Mouse (Mus musculus) hindbrain, embryonic 13.5 days (tissue): Measurements from ENCODE around the gene Ccdc15. TPM values are rescaled to one million over a fixed set of nuclear protein-coding genes. Genes with fewer than 3 reads are reported as not detected.
"Not testable (repeated sequence)": the region's sequence is repeated elsewhere in the genome, so short reads cannot be mapped to it uniquely, and the experiment has no call there.

Source experiments
- ATAC-seq: fragments of 200-750 bp; cut with Nextera tagmentation; 2 replicates; pipeline ENCODE4 v1.8.0; 2017; ENCODE audit warnings: moderate TSS enrichment; ENCODE audit not compliant: low FRiP score
- H3K27ac ChIP-seq: fragments of 300-500 bp; sonication (generic); 2 replicates; pipeline ENCODE4 v1.5.1; 2015; ENCODE audit warnings: inconsistent platforms, mild to moderate bottlenecking, moderate library complexity
- H3K27me3 ChIP-seq: fragments of 300-500 bp; sonication (generic); 2 replicates; pipeline ENCODE4 v1.6.1; 2015; ENCODE audit warnings: mild to moderate bottlenecking, inconsistent platforms
- H3K36me3 ChIP-seq: fragments of 300-500 bp; sonication (generic); 2 replicates; pipeline ENCODE4 v1.6.1; 2015; ENCODE audit warnings: mild to moderate bottlenecking, inconsistent platforms
- H3K4me1 ChIP-seq: fragments of 300-500 bp; sonication (generic); replicated peaks from 2 replicates; pipeline ENCODE4 v1.6.1; 2015; ENCODE audit warnings: inconsistent platforms
- H3K4me2 ChIP-seq: fragments of 300-500 bp; sonication (generic); 2 replicates; pipeline ENCODE4 v1.6.1; 2015; ENCODE audit warnings: inconsistent platforms, mild to moderate bottlenecking, moderate library complexity
- H3K4me3 ChIP-seq: fragments of 300-500 bp; sonication (generic); 2 replicates; pipeline ENCODE4 v1.5.1; 2015; ENCODE audit warnings: mild to moderate bottlenecking, inconsistent platforms
- H3K9ac ChIP-seq: fragments of 300-500 bp; sonication (generic); 2 replicates; pipeline ENCODE4 v1.6.1; 2015; ENCODE audit warnings: mild to moderate bottlenecking, inconsistent platforms
- H3K9me3 ChIP-seq: fragments of 300-500 bp; sonication (generic); 2 replicates; pipeline ENCODE4 v1.6.1; 2016; ENCODE audit warnings: inconsistent platforms
- WGBS: fragments of 180-500 bp; shearing (Covaris S2); methylation state at CpG from one replicate; pipeline ENCODE4 v1.1.7; 2015; 5-methylcytosine and 5-hydroxymethylcytosine counted together
- polyA plus RNA-seq: library from polyadenylated mRNA; unstranded; fragments of >200 nt; fragmentation: Nextera tagmentation; extraction: Ambion mirVana; gene quantifications from 2 replicates; pipeline ENCODE4 v1.2.1, GENCODE M21; 2015

The Ccdc15 gene
- polyA plus RNA-seq, 1 experiment from 2014 or later: 8.0 TPM

DNA sequence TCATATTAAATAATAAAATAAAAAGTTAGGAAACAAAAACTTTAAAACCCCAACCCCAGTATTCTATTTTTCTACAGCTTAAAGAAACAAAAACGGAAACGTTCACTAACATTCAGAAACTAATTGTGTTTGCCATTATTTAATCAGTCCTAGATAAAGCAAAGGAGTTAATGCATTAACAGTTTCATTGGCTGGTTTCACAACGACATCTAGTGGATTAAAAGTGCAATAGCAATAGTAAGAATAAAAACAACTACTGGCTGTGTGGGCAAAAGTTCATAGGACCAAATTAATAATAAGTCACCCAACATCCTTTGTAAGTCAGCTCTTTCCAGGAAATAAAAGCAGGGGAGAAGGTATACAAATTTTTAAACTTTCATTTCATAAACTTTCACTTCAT, 18.8 kb downstream of the Ccdc15 start:
- H3K27ac ChIP-seq: no peak overlapping the region
- no peaks in the 10 kb centered on the region for H3K9me3 ChIP-seq
- no peak overlapping the region for H3K4me3 ChIP-seq
- no peaks in the 10 kb centered on the region for H3K27me3 ChIP-seq
- whole genome bisulfite sequencing: 47% methylated on average over 3 of the region's 3 CpGs
- no peaks in the 10 kb centered on the region for H3K4me1 ChIP-seq
- no peaks in the 10 kb centered on the region for H3K36me3 ChIP-seq
- H3K4me2 ChIP-seq: no peak overlapping the region
- ATAC-seq: no peak
- H3K9ac ChIP-seq: no peak overlapping the region

DNA sequence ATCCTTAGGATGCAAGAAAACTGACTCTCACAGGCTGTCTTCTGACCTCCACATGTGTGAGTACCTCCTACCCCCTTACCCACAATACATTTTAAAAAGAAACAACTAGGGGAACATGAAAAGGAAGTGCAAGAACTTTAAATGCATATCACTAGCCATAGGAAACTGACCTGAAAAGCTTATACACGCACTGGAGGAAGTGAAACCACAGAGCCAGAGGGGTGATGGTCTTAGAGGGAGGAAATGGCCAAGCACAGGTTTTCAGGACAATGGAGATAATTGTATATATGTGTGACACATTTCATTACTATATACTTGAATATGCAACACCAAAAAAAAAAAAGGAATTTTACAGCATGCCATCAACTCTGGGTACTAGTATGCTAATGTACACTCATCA, 46.5 kb downstream of the Ccdc15 start:
- Histone ChIP-seq H3K4me1 (no peaks in the 10 kb centered on the region), H3K36me3 (peaks cover 8% of the 10 kb centered on the region), H3K4me3 (no peak overlapping the region), H3K27ac (no peak overlapping the region), H3K4me2 (no peak overlapping the region), H3K9ac (no peak overlapping the region), H3K9me3 (no peaks in the 10 kb centered on the region), H3K27me3 (no peaks in the 10 kb centered on the region)
- WGBS: 96% methylated on average over 1 of the region's 1 CpGs
- ATAC-seq: no peak

DNA sequence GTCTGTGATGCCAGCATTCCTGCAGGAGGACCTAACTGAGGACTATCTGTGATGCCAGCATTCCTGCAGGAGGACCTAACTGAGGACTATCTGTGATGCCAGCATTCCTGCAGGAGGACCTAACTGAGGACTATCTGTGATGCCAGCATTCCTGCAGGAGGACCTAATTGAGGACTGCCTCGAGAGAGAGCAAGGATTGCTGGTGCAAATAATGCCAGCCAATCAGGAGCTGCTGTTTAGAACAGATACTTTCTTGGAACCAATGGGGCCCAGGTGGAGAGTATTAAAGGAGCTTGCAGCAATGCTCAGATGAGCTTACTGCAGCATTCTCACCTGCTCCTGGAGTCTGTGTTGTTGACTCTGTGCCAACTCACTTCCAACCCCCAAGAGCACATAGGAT, 47.7 kb downstream of the Ccdc15 start:
- H3K4me2 ChIP-seq, ATAC-seq: not testable (repeated sequence)

DNA sequence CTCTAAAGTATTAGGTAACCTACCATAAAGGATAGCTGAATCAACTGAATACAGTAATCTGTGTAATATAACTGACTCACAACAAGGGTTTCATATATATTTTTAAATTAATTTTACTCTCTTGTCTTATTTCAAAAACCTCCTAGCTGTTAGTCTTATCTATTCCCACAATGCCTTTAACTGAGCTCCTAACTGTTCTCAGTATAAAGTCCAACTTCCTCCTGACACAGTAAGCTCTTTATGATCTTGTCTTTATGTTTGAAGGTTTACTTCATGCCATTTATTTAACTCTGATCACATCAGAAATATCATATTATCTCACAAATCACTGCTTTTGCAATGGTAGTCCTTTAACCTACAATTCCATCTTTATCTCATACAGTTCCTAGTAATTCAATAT, 52.6 kb downstream of the Ccdc15 start:
- H3K9ac ChIP-seq: no peak overlapping the region
- H3K36me3 ChIP-seq: 0 out of 2 replicates have a peak, but pooled peaks cover 2% of the 10 kb centered on the region
- ATAC-seq: no peak
- no peaks in the 10 kb centered on the region for H3K4me1 ChIP-seq
- no peak overlapping the region for H3K4me2 ChIP-seq
- no peaks in the 10 kb centered on the region for H3K9me3 ChIP-seq
- no peak overlapping the region for H3K27ac ChIP-seq
- no peak overlapping the region for H3K4me3 ChIP-seq
- H3K27me3 ChIP-seq: no peaks in the 10 kb centered on the region

More for the DNA sequence above, 47.7 kb downstream of the Ccdc15 start:
- not testable (repeated sequence) for H3K27ac ChIP-seq, H3K4me1 ChIP-seq, H3K9me3 ChIP-seq, H3K27me3 ChIP-seq, H3K36me3 ChIP-seq, H3K9ac ChIP-seq, H3K4me3 ChIP-seq
- 89% methylated on average over 1 of the region's 1 CpGs for WGBS

DNA sequence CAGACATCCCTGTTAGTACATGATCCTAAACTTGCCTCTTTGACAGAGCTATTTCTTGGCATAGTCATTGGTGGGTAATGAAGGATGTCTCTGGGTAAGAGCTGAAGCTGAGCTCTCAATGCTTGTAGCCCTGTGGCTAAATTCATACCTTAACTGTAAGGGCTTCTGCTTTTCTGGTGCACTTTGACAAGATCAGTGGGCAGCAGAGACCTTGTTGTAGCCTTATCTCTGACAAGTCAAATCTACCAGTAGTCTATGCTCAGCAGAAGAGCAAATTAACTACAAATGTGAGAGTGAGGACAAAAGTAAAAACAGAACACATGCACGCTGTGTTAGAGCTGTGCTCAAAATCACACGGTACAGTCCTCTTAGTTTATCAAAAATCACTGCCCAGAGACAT, 81.6 kb downstream of the Ccdc15 start:
- H3K36me3 ChIP-seq: no peaks in the 10 kb centered on the region
- WGBS: 98% methylated on average over 2 of the region's 2 CpGs
- no peaks in the 10 kb centered on the region for H3K27me3 ChIP-seq
- no peak overlapping the region for H3K4me3 ChIP-seq
- H3K9ac ChIP-seq: no peak overlapping the region
- H3K27ac ChIP-seq: no peak overlapping the region
- ATAC-seq: no peak
- no peaks in the 10 kb centered on the region for H3K9me3 ChIP-seq
- H3K4me2 ChIP-seq: no peak overlapping the region
- H3K4me1 ChIP-seq: no peaks in the 10 kb centered on the region

DNA sequence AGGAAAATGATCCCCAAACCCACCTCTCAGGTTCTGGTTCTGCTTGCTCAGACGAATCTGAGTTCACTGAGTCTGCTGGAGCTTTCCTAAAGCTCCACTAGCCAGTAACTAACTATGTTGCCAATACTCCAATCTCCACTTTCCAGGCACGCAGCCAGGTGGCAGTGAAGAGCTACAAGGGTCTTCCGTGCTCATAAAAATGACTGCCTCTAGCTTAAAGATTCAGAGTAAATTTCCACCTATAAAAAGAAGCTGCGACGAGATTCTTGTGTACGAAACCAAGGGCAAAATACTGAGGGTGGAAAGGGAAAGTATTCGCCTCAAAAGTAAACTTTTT, 92.4 kb downstream of the Ccdc15 start:
- peak; percentile 52 for ATAC-seq
- H3K9ac ChIP-seq: no peak overlapping the region
- H3K27me3 ChIP-seq: peaks cover 15% of the 10 kb centered on the region
- H3K27ac ChIP-seq: no peak overlapping the region
- H3K9me3 ChIP-seq: no peaks in the 10 kb centered on the region
- no peaks in the 10 kb centered on the region for H3K36me3 ChIP-seq
- H3K4me1 ChIP-seq: peaks cover 13% of the 10 kb centered on the region
- peak overlapping the region; percentile 76 for H3K4me2 ChIP-seq
- H3K4me3 ChIP-seq: peak overlapping the region; percentile 41
- WGBS: 45% methylated on average over 7 of the region's 7 CpGs

DNA sequence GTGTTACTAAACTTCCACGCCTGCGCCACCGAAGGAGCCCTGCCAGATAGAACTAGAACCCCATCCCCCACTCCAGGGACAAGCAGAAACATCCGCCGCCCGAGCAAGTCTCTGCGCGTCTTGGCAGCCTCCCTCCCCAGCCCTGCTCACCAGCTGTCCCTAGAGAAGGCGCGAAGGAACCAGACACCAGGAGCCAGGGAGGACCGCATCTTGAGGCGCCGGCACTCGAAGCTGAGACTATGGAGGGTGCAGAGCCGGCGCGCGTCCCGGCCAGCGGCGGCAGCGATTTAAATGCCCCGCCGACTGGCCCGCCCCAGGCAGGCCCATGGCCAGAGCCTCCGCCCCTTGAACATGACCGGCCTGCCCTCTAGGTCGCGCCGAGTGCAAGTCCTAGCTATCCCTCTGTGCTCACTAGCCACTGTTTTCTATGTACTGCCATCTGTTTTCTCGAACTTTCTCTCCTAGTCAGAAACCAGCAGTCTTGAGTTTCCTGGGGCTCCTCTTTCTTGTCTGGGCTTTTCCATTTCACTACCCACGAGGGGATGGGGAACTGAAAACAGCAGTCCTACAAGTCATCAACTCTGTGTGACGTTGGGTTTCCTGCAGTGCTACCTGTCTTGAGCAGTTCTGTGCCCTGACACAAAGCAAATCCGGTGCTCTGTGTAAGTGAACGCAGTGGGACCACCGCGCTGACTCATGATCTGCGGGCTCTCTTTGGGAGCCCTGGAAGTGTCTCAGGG, 92.9 kb downstream of the Ccdc15 start, which contains the start of gene Slc37a2:
TSS of gene Slc37a2 (minus strand) at position 590 of the 740 bp plus-strand sequence.
- Histone ChIP-seq H3K4me3 (peak within 1 kb of the TSS; percentile 41), H3K27me3 (peaks cover 15% of the 10 kb centered on the region), H3K9me3 (no peaks in the 10 kb centered on the region), H3K27ac (no peak within 1 kb of the TSS), H3K4me1 (peaks cover 13% of the 10 kb centered on the region), H3K9ac (peak within 1 kb of the TSS; percentile 63), H3K4me2 (peak within 1 kb of the TSS; percentile 76), H3K36me3 (no peaks in the 10 kb centered on the region)
- peak; percentile 84 for ATAC-seq
- 2% methylated on average over 38 of the region's 38 CpGs for WGBS

DNA sequence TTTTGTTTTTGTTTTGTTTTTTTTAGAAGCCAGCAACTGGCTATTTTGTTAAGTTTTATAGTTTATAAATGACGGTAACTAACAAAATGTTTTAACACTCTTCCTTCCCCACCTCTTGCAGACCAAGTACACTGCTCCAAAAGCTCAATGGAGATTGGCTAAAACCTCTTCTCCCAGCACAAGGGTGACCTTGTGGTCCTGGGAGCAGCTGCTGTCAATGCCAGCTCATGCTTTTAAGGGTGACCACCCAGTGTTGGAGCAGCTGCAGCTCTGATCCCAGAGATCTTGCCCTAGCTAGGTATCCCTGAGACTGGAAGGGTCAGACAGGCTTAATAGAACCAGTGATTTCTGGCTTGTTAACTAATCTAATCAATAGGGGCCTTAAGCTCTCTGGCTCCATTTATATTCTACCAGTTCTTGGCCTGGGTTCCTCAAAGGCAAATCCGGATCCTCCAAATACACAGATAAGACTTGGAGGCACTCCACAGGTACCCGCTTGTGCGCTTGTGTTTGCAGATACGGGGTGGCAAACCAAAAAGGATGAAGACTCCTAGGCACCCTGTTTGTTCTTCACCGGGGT, 93.6 kb downstream of the Ccdc15 start:
- H3K4me3 ChIP-seq: peak overlapping the region; percentile 41
- H3K9me3 ChIP-seq: no peaks in the 10 kb centered on the region
- 22% methylated on average over 6 of the region's 6 CpGs for WGBS
- peak overlapping the region; percentile 63; the same call in 1 of the 2 replicates for H3K9ac ChIP-seq
- ATAC-seq: no peak
- H3K4me1 ChIP-seq: peaks cover 13% of the 10 kb centered on the region
- no peak overlapping the region for H3K27ac ChIP-seq
- H3K27me3 ChIP-seq: peaks cover 15% of the 10 kb centered on the region
- peak overlapping the region; percentile 76 for H3K4me2 ChIP-seq
- no peaks in the 10 kb centered on the region for H3K36me3 ChIP-seq

DNA sequence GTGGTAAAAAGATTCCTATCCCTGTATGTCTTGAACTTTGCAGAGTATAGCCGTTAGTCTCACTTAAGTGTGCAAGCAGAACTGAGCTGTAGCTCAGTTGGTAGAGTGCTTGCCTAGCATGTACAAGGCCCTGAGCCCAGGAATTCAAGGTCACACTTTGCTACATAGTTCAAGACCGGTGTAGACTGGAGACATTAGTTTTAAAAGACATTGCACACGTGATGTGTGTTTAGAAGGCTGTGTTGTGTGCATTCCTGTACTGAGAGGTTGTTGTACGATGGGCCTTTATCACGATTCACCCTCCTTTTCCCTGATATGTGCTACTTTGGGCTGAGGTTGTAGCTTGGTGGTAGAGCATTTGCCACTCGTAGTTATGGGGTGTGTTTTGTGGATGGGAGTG, 97.6 kb downstream of the Ccdc15 start:
- Histone ChIP-seq H3K9ac (no peak overlapping the region), H3K4me1 (peaks cover 20% of the 10 kb centered on the region), H3K36me3 (no peaks in the 10 kb centered on the region), H3K4me3 (no peak overlapping the region), H3K27ac (no peak overlapping the region), H3K9me3 (no peaks in the 10 kb centered on the region), H3K4me2 (no peak overlapping the region), H3K27me3 (peaks cover 11% of the 10 kb centered on the region)
- no peak for ATAC-seq
- 94% methylated on average over 6 of the region's 6 CpGs for WGBS

DNA sequence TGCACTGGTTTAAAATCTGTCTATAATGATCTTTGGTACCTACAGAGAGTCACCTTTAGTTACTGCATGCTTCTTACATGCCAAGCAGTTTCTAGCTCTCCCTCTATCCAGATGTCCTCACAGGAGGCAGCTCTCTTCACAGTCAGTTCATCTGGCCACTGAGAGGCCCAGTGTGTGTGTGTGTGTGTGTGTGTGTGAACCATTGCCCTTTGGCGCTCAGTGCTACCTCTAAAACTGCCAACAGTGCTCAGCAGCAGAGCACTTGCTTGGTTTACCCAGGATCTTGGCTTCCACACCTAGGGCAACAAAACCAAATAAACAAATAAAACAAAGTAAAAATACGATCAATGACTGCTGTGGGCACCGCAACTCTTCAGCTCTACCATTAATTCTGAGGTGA, 98.3 kb downstream of the Ccdc15 start:
- 92% methylated on average over 3 of the region's 3 CpGs for WGBS
- H3K27ac ChIP-seq: no peak overlapping the region
- H3K4me1 ChIP-seq: peaks cover 14% of the 10 kb centered on the region
- ATAC-seq: no peak
- H3K9ac ChIP-seq: no peak overlapping the region
- H3K27me3 ChIP-seq: peaks cover 11% of the 10 kb centered on the region
- H3K9me3 ChIP-seq: no peaks in the 10 kb centered on the region
- no peak overlapping the region for H3K4me3 ChIP-seq
- H3K4me2 ChIP-seq: no peak overlapping the region
- H3K36me3 ChIP-seq: no peaks in the 10 kb centered on the region

DNA sequence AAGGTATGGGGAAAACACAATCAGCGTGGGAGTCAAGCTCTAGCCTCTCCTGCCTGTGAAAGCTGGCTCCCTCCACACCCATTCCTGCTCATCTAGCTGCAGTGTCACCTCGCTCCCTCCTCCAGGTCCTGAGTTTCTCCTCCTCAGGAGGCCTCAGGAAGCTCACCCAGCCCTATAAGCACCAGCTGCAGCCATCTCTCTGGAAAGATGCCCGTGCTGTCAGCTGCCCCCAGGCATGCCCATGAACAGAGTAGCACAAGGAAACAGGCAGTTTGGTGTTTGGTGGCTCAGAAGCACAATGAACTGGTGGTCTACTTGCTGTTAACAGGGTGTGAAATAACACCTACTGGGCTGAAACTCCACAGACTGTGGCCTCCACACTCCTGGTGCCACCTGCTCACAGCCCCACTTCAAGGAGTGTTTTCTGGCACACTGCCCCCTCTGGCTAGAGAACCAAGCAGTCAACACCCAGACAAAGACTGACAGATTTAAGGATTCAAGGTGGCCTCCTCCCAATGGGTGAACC, 99.8 kb downstream of the Ccdc15 start:
- Histone ChIP-seq H3K27me3 (peaks cover 2% of the 10 kb centered on the region; the same call in 1 of the 2 replicates), H3K36me3 (no peaks in the 10 kb centered on the region), H3K4me1 (peaks cover 8% of the 10 kb centered on the region; the same call in 1 of the 2 replicates), H3K27ac (no peak overlapping the region), H3K4me3 (no peak overlapping the region), H3K4me2 (no peak overlapping the region), H3K9me3 (no peaks in the 10 kb centered on the region), H3K9ac (no peak overlapping the region)
- ATAC-seq: peak; percentile 56
- 50% methylated on average over 3 of the region's 3 CpGs for WGBS

DNA sequence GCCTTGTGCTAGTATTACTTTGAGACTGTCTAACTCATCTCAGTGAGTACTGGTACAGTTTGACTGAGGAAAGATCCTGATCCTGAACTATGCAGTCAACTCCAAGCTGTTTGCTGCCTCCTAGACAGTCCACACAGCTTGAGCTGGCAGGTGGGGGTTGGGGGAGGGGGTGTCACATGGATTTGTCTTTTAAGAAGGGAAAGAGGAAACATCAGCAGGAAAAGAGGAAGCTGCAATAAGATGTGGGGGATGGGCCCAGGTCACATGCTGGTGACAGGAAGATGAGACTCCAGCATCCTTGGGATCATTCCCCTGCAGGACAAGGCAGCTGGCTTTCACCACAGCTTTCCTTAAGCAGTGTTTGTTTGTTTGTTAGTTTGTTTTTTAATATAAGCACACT, 100.8 kb downstream of the Ccdc15 start:
- H3K27ac ChIP-seq: no peak overlapping the region
- H3K27me3 ChIP-seq: no peaks in the 10 kb centered on the region; the same call in 1 of the 2 replicates
- H3K36me3 ChIP-seq: no peaks in the 10 kb centered on the region
- H3K4me3 ChIP-seq: no peak overlapping the region
- H3K4me1 ChIP-seq: peaks cover 8% of the 10 kb centered on the region; the same call in 1 of the 2 replicates
- no peak for ATAC-seq
- no peak overlapping the region for H3K9ac ChIP-seq
- H3K9me3 ChIP-seq: no peaks in the 10 kb centered on the region
- H3K4me2 ChIP-seq: no peak overlapping the region

DNA sequence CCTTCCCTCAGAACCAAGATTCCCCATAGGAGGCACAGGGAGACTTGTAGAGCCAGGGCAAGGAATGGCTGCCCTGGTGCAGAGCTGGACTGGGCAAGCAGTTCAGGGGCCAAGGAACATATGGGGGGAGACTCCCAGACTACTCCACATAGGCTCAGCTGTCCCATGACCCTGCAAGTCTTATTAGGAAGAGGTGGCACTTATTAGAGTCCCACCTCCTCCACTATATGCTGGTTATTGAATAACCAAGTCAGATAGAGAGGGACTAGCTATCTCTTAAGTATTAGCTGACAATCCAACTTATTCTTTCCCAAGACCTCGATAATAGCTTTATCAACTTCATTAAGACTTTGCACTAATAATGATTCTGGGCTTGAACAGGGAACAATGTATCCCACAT, 102.4 kb downstream of the Ccdc15 start:
- Histone ChIP-seq H3K4me1 (peaks cover 8% of the 10 kb centered on the region; the same call in 1 of the 2 replicates), H3K27me3 (no peaks in the 10 kb centered on the region), H3K27ac (no peak overlapping the region), H3K4me3 (no peak overlapping the region), H3K4me2 (no peak overlapping the region), H3K9me3 (no peaks in the 10 kb centered on the region), H3K36me3 (no peaks in the 10 kb centered on the region), H3K9ac (no peak overlapping the region)
- WGBS: 98% methylated on average over 1 of the region's 1 CpGs
- no peak for ATAC-seq
